Mouse (Mus musculus) cerebellum, adult 8-10 months (tissue): ENCODE measurements at regions not wholly inside any gene's neighbourhood (a gene's known extent, or its start where the extent isn't known, plus 50 kb on each side); places are given as distances from the start of the nearest gene placed in this dataset.

ENCODE experiments used
- DNase-seq: peaks from one replicate; pipeline ENCODE4 v3.0.0; 2022

- DNase-seq, result peak; percentile 45
These were observed 77.5 kb upstream of the Dapl1 start for GRCm38 (mm10) chr2:59406976-59407375.

GRCm38 (mm10) chr2:59407512-59407988 is 76.9 kb upstream of the Dapl1 start:
- DNase-seq, result peak; percentile 59

- peak; percentile 46 for DNase-seq
These were observed 76.3 kb upstream of the Dapl1 start for GRCm38 (mm10) chr2:59408040-59408587.

GRCm38 (mm10) chr2:59414612-59415011 is 69.8 kb upstream of the Dapl1 start:
- DNase-seq, result no peak

GRCm38 (mm10) chr2:59416491-59417195 is 67.8 kb upstream of the Dapl1 start:
- no peak for DNase-seq

- no peak for DNase-seq
These were observed 67.0 kb upstream of the Dapl1 start for GRCm38 (mm10) chr2:59417384-59417955.

GRCm38 (mm10) chr2:59420496-59420895 is 64.0 kb upstream of the Dapl1 start:
- DNase-seq, result no peak

- DNase-seq, result peak; percentile 69
These were observed 61.9 kb upstream of the Dapl1 start for GRCm38 (mm10) chr2:59422291-59423242.

GRCm38 (mm10) chr2:59424205-59424604 is 60.2 kb upstream of the Dapl1 start:
- no peak for DNase-seq

GRCm38 (mm10) chr2:59424729-59425128 is 59.7 kb upstream of the Dapl1 start:
- no peak for DNase-seq

- no peak for DNase-seq
These were observed 58.6 kb upstream of the Dapl1 start for GRCm38 (mm10) chr2:59425876-59426275.

- no peak for DNase-seq
These were observed 53.0 kb upstream of the Dapl1 start for GRCm38 (mm10) chr2:59431466-59431865.

GRCm38 (mm10) chr2:59431867-59432266 is 52.6 kb upstream of the Dapl1 start:
- no peak for DNase-seq
